Mouse (Mus musculus): ENCODE data around the gene Anp32a. TPM values are rescaled to one million over a fixed set of nuclear protein-coding genes. Genes with fewer than 3 reads are reported as not detected.

The Anp32a gene
- total and polyA plus RNA-seq, 3 experiments = 182 to 516 (median 362) TPM

GRCm38 (mm10) chr9:62368256-62368905, 27.3 kb downstream of the Anp32a start:
- Histone ChIP-seq H3K27ac (ENCODE audit: control insufficient read depth, low read depth, low read length) (no peak overlapping the region), H3K79me2 (ENCODE audit: control insufficient read depth, insufficient read depth, low read length, poor library complexity) (peaks cover 49% of the 10 kb centered on the region), H3K27me3 (ENCODE audit: control insufficient read depth in 1 of 2, insufficient read depth in 2 of 2, low read length in 2 of 2) (no peaks in the 10 kb centered on the region), H3K4me3 (ENCODE audit: control insufficient read depth in 1 of 2, insufficient read depth in 1 of 2, low read depth in 2 of 2, low read length in 2 of 2) (no peak overlapping the region), H3K4me1 (ENCODE audit: control insufficient read depth in 1 of 2, insufficient read depth in 2 of 2, low read length in 2 of 2) (peaks cover 22 to 45% of the 10 kb centered on the region in 2 experiments), H3K9me3 (replicated peaks; ENCODE audit: insufficient read depth, low read length) (no peaks in the 10 kb centered on the region), H3K36me3 (ENCODE audit: control insufficient read depth in 1 of 2, insufficient read depth in 2 of 2, low read length in 2 of 2) (peaks cover 0 to 41% of the 10 kb centered on the region in 2 experiments; a peak in 2 of 4 replicates), H3K9ac (ENCODE audit: control insufficient read depth, low read depth, low read length, poor library complexity, severe bottlenecking) (no peak overlapping the region; the same call in 1 of the 2 replicates)
- TF ChIP-seq NRF1 (IDR thresholded peaks at IDR 0.05; ENCODE audit: insufficient read depth, low read depth, low read length, poor library complexity, severe bottlenecking) = no peak
- no peak for TF ChIP-seq ZC3H11A (IDR thresholded peaks at IDR 0.05; ENCODE audit: low read depth, low read length)
- no peak for TF ChIP-seq POLR2AphosphoS2 (IDR thresholded peaks at IDR 0.05; ENCODE audit: low read length)
- no peak for TF ChIP-seq HCFC1 (IDR thresholded peaks at IDR 0.05; ENCODE audit: low read depth, low read length)
- TF ChIP-seq EP300 (IDR thresholded peaks at IDR 0.05; ENCODE audit: low read depth in 1 of 2, low read length in 2 of 2) = no peak
- TF ChIP-seq TAL1 (IDR thresholded peaks at IDR 0.05; ENCODE audit: low read length) = no peak
- TF ChIP-seq TCF12 (IDR thresholded peaks at IDR 0.05; ENCODE audit: low read depth, low read length) = no peak
- TF ChIP-seq ZKSCAN1 (IDR thresholded peaks at IDR 0.05; ENCODE audit: low read depth, low read length) = no peak
- no peak for TF ChIP-seq MAZ (IDR thresholded peaks at IDR 0.05; ENCODE audit: low read depth, low read length)
- no peak for TF ChIP-seq MEF2A (IDR thresholded peaks at IDR 0.05; ENCODE audit: extremely low read depth, insufficient replicate concordance, low read depth, low read length, poor library complexity, severe bottlenecking)
- TF ChIP-seq MAFK (IDR thresholded peaks at IDR 0.05; ENCODE audit: borderline replicate concordance, low read depth, low read length) = no peak
- DNase-seq (ENCODE audit: low read depth, low spot score) = no peak

DNA sequence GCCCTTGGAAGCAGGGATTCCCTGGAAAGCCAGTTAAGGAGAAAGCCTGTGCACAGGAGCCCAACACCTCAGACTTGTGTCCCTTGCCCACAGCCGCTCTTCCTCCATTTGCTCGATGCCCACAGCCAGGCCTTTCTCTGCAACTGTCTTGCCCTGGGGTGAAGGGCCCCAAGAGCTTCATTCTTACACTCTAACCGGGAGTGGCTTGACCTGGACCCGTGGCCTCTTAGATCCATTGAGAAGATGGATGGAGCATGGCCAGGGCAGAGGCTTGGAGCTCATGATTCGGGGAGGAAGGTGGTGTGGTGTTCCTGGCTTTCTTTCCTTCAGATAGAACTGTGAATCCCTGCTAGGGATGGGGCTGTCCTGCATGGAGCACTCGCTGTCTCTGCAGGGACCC, 28.1 kb downstream of the Anp32a start:
- peaks cover 22 to 45% of the 10 kb centered on the region in 2 experiments for H3K4me1 ChIP-seq (ENCODE audit: control insufficient read depth in 1 of 2, insufficient read depth in 2 of 2, low read length in 2 of 2)
- H3K4me3 ChIP-seq (ENCODE audit: control insufficient read depth in 1 of 2, insufficient read depth in 1 of 2, low read depth in 2 of 2, low read length in 2 of 2) = no peak overlapping the region
- H3K9me3 ChIP-seq (replicated peaks; ENCODE audit: insufficient read depth, low read length) = no peaks in the 10 kb centered on the region

More for the DNA sequence above, 28.1 kb downstream of the Anp32a start:
- H3K27ac ChIP-seq (ENCODE audit: control insufficient read depth, low read depth, low read length) = no peak overlapping the region
- DNase-seq (ENCODE audit: low read depth, low spot score) = no peak
- peaks cover 45% of the 10 kb centered on the region for H3K79me2 ChIP-seq (ENCODE audit: control insufficient read depth, insufficient read depth, low read length, poor library complexity)
- no peak overlapping the region for H3K9ac ChIP-seq (ENCODE audit: control insufficient read depth, low read depth, low read length, poor library complexity, severe bottlenecking)
- H3K27me3 ChIP-seq (ENCODE audit: control insufficient read depth in 1 of 2, insufficient read depth in 2 of 2, low read length in 2 of 2) = no peaks in the 10 kb centered on the region
- TF ChIP-seq ZMIZ1 (IDR thresholded peaks at IDR 0.05; ENCODE audit: low read depth, low read length) = no peak
- no peak for TF ChIP-seq NELFE (IDR thresholded peaks at IDR 0.05; ENCODE audit: low read depth, low read length)
- TF ChIP-seq BHLHE40 (IDR thresholded peaks at IDR 0.05; ENCODE audit: borderline replicate concordance, low read depth, low read length) = no peak
- no peak for TF ChIP-seq JUND (IDR thresholded peaks at IDR 0.05; ENCODE audit: low read depth, low read length)
- no peak for TF ChIP-seq CHD1 (IDR thresholded peaks at IDR 0.05; ENCODE audit: low read depth, low read length)
- TF ChIP-seq POLR2AphosphoS5 (IDR thresholded peaks at IDR 0.05; ENCODE audit: borderline replicate concordance, low read depth, low read length) = no peak
- TF ChIP-seq CTCF (IDR thresholded peaks at IDR 0.05 in 2 of 3, conservative IDR thresholded peaks at IDR 0.05 in 1 of 3; ENCODE audit: control insufficient read depth in 1 of 3, insufficient read depth in 1 of 3, low read depth in 2 of 3, low read length in 3 of 3, poor library complexity in 1 of 3, severe bottlenecking in 1 of 3) = no peak
- TF ChIP-seq EP300 (IDR thresholded peaks at IDR 0.05; ENCODE audit: low read depth in 1 of 2, low read length in 2 of 2) = no peak
- TF ChIP-seq ETS1 (IDR thresholded peaks at IDR 0.05; ENCODE audit: low read depth, low read length) = no peak
- TF ChIP-seq MYC (IDR thresholded peaks at IDR 0.05; ENCODE audit: low read depth, low read length) = no peak
- TF ChIP-seq ZC3H11A (IDR thresholded peaks at IDR 0.05; ENCODE audit: low read depth, low read length) = no peak
- TF ChIP-seq KAT2A (conservative IDR thresholded peaks at IDR 0.05; ENCODE audit: low read depth, low read length) = no peak
- no peak for TF ChIP-seq USF2 (IDR thresholded peaks at IDR 0.05; ENCODE audit: borderline replicate concordance in 1 of 2, insufficient read depth in 1 of 2, low read depth in 1 of 2, low read length in 2 of 2)
- TF ChIP-seq GABPA (IDR thresholded peaks at IDR 0.05; ENCODE audit: low read depth, low read length) = no peak
- no peak for TF ChIP-seq MAFK (IDR thresholded peaks at IDR 0.05; ENCODE audit: borderline replicate concordance, low read depth, low read length)
- no peak for TF ChIP-seq UBTF (IDR thresholded peaks at IDR 0.05; ENCODE audit: borderline replicate concordance, insufficient read depth, low read depth, low read length)
- no peak for TF ChIP-seq ZKSCAN1 (IDR thresholded peaks at IDR 0.05; ENCODE audit: low read depth, low read length)
- no peak for TF ChIP-seq ELF1 (IDR thresholded peaks at IDR 0.05; ENCODE audit: low read depth, low read length)
- peaks cover 3 to 40% of the 10 kb centered on the region in 2 experiments for H3K36me3 ChIP-seq (ENCODE audit: control insufficient read depth in 1 of 2, insufficient read depth in 2 of 2, low read length in 2 of 2)

Data from MEL (cell line).